Mouse (Mus musculus) layer of hippocampus, adult 11-12 months (tissue): ENCODE measurements around the gene AC131692.1.
"Not testable (repeated sequence)": the region's sequence is repeated elsewhere in the genome, so short reads cannot be mapped to it uniquely, and the experiment has no call there.

Experiments used
- DNase-seq: peaks from one replicate; pipeline ENCODE4 v3.0.0; 2022; ENCODE audit warnings: low spot score

AC131692.1 gene

DNA sequence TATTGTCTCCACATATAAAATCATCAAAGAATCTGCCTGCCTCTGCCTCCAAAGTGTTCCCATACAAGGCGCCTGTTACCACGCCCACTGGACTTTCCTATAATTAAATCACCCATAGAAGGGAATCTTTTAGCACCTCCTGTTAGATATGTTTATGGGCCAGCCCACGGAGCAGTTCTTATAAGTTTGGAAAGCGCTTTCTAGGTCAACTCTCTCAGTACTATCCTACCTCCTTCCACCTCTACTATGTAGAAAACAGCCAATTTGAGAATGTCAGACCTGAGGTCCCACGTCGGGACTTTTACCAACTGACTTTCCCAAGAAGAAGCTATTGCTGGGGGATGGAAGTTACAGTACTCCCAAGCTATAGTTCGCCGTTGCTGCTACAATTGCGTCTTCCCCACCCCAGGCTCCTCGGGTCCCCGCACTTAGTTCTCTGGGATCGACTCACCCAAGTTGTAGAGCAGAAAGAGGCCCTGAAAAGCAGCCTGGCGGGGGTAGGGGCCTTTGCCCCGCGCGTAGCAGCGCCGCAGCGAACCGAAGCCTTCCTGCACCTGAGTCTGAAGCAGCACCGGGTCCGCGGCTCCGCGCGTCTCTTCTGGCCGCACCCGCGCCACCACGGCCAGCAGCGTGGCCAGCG lies 23.2 kb downstream of the AC131692.1 start:
- DNase-seq, result no peak

DNA sequence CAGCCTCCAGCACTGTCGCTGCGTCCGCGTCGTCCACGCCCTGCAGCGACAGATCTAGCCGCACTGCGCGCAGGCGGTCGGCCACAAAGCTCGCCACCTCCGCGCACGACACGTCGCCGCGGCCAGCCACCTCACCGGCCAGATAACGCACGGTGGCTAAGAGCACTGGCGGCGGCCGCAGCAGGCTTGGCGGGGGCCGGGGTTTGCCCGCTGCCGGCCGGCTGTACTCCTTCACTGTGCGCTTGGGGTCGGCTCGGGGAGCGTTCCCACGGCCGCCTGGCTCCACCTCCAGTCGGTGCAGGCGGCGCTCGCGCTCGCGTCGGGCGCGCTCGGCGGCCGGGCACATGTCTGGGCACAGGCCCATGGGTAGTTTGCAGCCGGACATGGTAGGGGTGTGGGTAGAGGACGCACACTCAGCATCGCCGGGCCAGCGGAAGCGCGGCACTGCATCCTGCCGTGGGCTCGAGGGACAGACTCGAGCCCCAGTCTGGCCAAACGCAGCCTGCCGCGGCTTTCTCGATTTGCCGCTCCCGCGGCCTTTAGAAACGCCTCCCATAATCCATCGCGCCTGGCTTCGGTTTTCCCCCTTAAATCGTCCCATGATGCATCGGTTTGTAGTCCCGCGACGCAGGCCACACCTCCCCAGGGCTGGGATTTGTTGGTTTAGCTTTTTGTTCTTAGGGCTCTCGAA lies 23.9 kb downstream of the AC131692.1 start, which contains the start of gene Sac3d1:
Gene Sac3d1 (minus strand): TSS at position 665 of the 691 bp plus-strand sequence.
- peak; percentile 89 for DNase-seq

DNA sequence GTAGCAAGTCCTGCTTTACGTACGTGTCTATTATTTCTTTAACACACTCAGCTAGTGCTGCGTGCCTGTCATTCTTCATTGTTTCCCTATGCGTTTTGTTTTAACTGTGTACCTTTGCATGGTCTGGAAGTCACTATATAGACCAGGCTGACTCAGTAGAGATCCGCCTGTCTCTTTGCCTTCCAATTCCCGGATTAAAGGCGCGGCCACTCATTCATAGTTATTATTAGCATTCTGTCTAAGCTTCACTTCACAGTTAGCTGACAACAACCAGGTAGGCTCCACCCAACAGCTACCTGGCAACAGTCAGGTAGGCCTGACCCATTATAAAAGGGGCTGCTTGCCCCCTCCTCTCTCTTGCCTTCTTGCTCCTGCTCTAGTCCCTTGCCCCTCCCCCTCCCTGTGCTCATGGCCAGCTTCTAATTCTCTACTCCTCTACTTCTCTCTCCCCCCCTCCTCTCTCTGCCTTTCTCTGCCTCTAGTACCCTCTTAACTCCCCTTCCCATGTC lies 24.5 kb downstream of the AC131692.1 start:
- no peak for DNase-seq

DNA sequence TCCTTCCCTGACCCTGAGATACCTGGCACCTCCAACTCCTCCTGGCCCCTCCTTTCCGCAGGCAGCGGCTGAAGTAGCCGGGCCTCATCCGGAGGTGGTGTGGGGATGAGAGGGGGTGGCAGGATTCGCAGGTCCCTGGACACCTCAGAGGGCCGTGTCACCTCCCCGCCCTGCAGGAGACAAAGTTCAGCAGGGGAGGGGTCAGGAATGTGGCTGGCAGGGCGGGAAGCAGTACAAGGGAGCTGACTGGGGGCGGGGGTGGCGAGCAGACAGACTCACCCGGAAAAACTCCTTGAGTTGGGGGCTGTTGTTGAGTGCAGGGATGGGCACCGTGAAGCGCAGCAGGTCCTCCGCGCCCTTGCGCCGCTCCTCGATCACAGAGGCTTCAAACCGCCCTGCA lies 27.5 kb downstream of the AC131692.1 start:
- DNase-seq, result no peak

DNA sequence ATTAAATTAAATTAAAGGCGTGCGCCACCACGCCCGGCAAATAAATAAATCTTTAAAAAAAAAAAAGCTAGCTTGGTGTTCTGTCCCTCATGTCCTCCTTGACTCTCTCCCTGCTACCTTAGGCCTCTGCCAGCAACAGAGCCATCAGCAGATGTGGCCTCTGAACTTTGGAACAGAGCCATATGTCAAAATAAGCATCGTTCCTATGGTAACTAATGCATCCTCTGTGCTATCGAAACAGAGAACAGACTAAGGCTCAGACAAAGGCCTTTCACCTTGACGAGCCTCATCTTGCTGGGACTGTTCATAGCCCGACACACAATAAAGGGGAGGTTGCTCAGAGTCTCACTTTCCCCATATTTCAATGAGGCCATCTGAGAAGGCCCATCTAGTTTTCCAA lies 29.1 kb downstream of the AC131692.1 start:
- DNase-seq, result no peak

DNA sequence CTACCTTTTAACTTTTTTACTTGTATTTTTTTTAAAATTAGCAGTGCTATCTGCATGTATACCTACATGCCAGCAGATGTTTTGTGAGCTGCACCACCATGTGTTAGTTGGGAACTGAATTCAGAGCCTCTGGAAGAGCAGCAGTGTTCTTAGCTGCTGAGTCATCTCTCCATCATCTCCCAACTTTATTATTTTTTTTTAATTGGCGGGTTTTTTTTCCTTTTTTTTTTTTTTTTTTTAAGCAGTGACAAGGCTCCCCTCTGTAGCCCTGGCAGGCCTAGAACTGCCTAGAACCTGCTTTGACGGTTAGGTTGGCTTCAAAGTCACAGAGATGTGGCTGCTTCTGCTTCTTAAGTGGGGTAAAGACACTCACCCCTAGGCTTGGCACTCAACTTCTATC lies 30.7 kb downstream of the AC131692.1 start:
- DNase-seq, result no peak

DNA sequence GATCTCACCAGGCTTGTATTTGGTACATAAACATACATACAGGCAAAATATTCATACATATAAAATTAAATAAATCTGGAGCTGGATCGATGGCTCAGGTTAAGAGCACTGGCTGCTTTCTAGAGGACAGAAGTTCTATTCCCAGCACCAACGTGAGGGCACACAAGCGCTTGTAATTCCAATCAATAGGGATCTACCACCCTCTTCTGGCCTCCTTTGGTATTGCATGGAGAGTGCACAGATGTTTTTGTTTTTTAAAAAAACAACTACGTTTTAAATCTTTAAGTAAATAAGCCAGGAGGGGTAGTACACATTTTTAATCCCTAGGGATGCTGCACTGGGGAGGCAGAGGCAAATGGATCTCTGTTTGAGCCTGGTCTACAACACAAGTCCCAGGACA lies 32.1 kb downstream of the AC131692.1 start:
- peak; percentile 61 for DNase-seq

DNA sequence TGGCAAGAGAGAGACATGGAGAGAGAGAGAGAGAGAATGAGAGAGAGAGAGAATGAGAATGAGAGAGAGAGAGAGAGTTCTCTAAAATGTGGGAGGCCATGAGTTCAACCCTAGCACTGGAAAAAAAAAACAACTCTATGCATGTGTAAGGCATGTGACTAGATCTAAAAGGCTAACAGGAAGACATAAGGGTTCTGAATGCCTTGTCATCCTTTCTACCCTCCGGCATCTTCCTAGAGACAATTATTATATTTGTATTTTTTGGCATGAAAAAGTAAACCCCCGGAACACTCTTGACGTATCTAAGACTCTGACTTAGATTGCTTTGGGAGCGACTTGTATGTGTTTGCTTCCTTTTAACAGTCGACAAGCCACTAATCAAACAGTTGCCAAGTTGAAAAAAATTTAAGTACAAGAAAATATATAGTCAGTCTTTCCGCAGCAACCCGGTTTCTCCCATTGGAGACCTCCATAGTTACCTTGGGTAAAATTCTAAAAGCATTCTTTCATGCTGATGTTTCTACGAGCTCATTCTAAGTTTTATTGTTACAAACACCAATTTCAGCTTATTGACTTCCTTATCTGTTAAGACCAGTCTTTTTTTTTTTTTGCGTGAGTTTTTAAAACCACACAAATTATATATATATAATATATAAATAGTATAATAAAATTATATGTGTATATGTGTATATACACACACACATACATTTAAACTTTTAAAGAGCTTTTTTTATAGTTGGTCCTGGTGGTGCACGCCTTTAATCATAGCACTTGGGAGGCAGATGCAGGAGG lies 32.8 kb downstream of the AC131692.1 start:
- no peak for DNase-seq

DNA sequence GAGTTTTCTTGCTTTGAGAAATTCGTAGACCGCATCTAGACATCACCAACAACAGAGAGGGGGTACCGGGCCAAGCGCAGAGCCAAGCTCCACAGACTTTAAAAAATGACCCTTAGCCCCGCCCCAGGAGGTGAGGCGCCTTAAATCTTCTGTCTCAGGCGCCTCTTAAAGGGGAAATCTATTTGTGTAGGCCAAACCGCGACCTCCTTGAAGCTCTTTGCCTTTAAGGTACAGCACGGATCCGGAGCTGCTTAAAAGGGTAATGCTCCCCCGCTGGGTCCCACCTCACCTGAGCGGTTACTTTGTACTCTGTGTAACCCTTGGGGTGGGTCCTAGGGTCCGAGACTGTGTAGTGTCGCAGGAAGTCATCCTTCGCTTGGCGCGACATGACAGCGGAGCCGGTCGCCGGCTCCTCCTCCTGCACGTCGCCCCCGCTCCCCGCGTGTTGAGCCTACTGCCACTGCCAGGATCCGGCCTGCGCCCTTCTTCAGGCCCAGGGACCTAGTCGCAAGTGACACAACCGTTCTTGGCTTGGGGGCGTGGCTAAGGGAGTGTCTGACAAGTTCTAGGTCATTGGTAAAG lies 33.6 kb downstream of the AC131692.1 start, which contains the start of gene Snx15:
Gene Snx15 (minus strand): TSS at position 545 of the 582 bp plus-strand sequence.
- DNase-seq, result peak; percentile 96

DNA sequence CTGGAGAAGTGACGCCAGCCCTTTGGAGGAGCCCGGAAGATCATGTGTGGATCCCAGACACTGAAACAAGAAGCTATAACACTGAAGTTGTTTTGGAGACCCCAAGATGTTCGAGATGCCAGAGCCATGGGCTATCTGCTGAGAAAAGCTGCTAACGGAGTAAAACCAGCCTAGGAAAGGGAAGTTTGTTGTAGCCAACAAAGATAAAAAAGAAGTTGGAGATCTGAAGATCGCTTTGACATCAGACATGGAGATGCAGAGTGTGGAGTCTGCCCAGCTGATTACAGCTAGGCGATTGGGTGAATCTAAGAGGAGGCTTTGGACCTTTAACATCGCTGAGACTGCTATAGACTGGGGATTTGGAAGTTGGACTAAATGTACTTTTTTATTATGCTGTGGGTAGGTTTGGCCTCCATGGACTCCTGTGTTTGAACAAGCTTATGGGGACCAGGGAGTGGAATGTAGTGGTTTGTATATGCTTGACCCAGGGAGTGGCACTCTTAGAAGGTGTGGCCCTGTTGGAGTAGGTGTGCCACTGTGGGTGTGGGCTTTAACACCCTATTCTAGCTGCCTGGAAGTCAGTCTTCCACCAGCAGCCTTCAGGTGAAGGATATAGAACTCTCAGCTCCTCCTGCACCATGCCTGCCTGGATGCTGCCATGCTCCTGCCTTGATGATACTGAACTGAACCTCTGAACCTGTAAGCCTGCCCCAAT lies 36.4 kb downstream of the AC131692.1 start:
- not testable (repeated sequence) for DNase-seq

DNA sequence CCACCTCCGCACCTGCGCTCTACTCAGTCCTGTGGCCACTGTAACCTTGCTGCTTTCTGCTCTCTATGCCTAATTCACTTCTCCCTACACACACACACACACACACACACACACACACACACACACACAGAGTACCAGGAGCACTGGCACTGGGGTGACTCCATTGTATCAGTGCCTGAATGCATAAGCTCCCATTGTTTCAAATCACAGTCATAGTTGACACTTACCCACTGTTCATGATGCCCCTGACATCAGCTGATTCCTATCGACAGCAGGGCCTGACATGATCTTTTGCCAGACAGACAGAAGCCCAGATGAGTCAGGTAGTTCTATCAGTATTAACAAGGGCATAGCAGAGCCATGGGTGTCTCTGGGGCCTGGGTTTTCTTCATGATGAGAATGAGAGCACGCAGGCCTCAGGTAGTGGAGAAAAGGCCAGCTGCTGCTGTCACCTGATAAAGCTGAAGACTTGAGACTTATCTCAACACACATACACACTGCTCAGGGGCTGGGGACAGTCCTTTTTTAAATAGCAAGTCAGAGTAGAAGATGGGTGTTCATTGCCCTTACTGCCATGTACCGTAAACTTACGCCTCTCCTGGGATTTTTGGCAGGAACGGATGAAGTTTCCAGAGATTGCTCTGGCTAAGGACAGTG lies 38.1 kb downstream of the AC131692.1 start:
- peak; percentile 45 for DNase-seq

DNA sequence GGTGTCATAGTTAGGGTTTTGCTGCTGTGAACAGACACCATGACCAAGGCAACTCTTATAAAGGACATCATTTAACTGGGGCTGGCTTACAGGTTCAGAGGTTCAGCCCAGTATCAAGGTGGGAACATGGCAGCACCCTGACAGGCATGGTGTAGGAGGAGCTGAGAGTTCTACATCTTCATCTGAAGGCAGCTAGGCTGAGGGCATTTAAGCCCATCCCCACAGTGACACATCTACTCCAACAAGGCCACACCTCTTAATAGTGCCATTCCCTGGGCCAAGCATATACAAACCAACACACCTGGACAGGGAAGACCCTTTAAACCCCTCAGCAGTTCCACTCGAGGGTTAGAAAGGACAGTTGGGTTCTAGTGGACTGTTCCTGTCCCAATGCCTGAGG lies 39.0 kb downstream of the AC131692.1 start:
- not testable (repeated sequence) for DNase-seq

DNA sequence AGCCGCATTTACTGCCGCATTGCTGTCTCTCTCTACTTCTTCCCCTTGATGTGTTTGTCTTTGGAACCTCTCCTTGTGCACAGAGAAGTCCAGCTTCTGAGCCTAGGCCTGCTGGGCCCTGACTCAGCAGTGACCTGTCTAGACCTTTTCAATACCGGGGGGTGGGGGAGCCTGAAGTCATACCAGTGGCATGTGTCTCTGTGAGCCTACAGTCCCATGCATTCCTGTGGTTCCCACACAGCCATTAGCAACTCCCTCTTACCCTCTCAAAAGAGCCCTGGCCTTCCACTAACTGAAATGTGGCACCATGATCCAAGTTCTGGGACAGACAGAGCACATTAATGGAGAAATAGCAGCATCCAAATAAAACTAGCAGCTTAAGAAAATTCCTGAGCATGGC lies 42.2 kb downstream of the AC131692.1 start:
- DNase-seq, result no peak

DNA sequence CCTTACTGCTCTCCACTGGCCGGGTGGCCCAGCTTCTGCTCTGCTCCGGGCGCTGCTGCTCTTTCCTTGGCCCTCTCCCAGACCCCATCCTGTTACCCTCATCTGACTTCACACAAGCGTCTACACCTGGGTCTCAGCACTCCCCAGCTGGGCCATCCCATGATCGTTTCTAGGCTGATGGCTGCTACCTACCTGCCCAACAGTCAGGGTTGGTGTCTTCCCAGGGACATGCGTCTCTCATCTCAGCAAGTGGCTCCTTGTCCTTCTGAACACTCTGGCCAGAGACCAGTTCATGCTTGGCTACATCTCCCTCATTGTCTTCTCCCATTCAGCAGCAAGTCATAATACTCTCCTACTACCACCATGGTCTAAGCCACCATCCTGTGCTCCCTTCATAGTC lies 45.5 kb downstream of the AC131692.1 start:
- DNase-seq, result no peak

DNA sequence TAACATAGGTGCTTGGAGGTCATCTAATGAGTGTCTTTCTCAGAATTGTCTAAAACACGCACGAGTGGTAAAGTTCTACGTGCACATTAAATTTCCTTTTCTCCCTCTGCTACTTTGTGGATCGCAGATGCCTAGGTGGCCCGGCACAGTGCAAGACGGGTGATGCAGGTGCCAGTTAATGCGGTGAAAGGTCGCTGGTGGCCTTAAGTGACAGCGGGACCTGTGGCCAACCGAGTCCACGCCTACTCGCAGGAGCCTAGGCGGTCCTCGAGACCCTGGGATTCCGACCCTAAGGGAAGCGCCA lies 46.1 kb downstream of the AC131692.1 start:
- DNase-seq, result no peak

DNA sequence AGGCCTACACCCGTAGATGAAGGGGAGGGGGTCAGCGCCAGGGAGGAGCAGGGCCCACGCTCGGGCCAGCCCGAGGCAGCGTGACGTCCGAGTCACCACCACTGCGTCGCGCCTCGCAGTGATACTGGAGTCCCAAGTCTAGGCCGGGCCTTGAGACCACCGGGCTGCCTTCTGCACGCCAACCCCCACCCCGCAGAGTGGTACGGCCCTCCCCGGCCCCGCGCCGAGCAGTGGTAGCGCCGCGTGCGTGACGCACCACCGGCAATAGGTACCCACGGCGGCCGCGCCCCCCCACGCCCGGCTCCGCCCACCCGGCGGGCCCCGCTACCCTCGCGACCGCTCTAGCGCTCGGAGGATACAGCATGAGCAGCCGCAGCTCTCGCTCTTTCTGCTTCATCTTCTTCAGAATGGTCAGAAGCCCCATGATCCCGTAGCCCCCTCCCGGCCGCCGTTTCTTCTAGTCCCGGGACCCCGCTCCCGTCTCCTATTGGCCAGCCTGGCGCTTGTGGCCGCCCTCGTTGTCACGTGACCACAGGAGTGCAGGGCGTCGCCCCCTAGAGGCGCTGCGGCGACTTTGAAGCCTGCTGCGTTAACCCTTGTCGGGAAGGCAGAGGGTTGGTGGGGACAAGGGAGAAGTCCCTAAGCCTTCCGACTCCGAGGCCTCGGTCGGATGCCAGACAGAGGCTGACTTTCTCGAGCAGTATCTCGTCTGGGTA lies 46.6 kb downstream of the AC131692.1 start, which contains the start of gene Batf2:
Gene Batf2 (plus strand): TSS at position 306 of the 716 bp plus-strand sequence.
- DNase-seq, result peak; percentile 94

DNA sequence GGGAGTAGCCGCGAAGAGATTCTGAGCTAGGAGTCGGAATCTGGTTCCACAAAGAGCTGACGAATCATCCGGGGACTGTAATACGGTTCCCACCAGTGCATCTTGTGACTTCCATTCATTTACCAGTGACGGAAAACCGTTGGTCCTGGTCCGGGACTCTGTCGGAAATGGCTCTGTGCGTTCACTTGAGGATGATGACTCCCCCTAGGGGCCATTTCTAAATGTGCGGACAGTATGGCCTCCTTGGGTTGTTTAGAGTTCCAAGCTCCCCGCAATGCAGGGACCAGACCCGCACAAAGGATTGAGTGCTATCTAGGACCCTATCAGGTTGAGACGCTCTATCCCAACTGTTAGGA lies 47.2 kb downstream of the AC131692.1 start, which contains the start of gene Arl2:
Gene Arl2 (minus strand): TSS at position 155 of the 356 bp plus-strand sequence.
- DNase-seq, result peak; percentile 92

DNA sequence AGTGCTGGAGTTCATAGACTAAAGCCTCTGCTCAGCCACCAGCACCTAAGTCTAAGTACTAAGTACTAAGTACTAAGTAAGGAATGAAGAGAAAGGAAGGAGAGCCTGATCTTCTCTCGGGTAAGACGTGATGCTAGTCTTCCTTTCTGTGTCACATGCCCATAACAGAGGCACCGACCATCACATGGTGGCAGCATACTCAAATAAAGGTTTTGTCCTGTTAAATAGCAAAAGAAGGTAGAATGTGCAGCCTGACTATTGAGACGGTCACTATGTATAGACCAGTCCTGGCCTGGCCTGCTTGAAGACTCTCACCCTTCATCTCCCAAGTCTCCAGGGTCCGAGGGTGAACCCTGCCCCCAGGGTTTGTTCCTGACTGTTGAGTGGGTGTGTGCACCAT lies 50.6 kb downstream of the AC131692.1 start:
- no peak for DNase-seq
